Mouse (Mus musculus) MEL (cell line): ENCODE results near the gene Spats1.

Experiments
- EP300 ChIP-seq, 2 experiments: IDR thresholded peaks; 2 replicates each; pipeline ENCODE4 v1.6.1; 2011; ENCODE audit warnings: improper control_type of control experiment in 2 of 2, low read length in 2 of 2, low read depth in 1 of 2, mild to moderate bottlenecking in 1 of 2
- HCFC1 ChIP-seq: IDR thresholded peaks from 2 replicates; pipeline ENCODE4 v1.6.1; 2012; ENCODE audit warnings: low read depth, mild to moderate bottlenecking, inconsistent platforms, low read length, improper control_type of control experiment, moderate library complexity
- POLR2A ChIP-seq, 2 experiments: IDR thresholded peaks; 2 replicates each; pipeline ENCODE4 v1.6.1; 2011 to 2012; ENCODE audit warnings: low read length in 2 of 2, mild to moderate bottlenecking in 2 of 2, control low read depth in 1 of 2, improper control_type of control experiment in 1 of 2, low read depth in 1 of 2, moderate library complexity in 1 of 2; ENCODE audit not compliant: control insufficient read depth in 1 of 2, insufficient read depth in 1 of 2, poor library complexity in 1 of 2
- RCOR1 ChIP-seq: IDR thresholded peaks from 2 replicates; pipeline ENCODE4 v1.6.1; 2012; ENCODE audit warnings: low read depth, mild to moderate bottlenecking, inconsistent platforms, low read length, improper control_type of control experiment
- TCF12 ChIP-seq: IDR thresholded peaks from 2 replicates; pipeline ENCODE4 v1.6.1; 2014; ENCODE audit warnings: low read depth, mild to moderate bottlenecking, inconsistent platforms, low read length, improper control_type of control experiment, moderate library complexity
- USF1 ChIP-seq: IDR thresholded peaks from 2 replicates; pipeline ENCODE4 v1.6.1; 2014; ENCODE audit warnings: low read depth, mild to moderate bottlenecking, inconsistent platforms, low read length, improper control_type of control experiment, moderate library complexity
- ZKSCAN1 ChIP-seq: IDR thresholded peaks from 2 replicates; pipeline ENCODE4 v1.6.1; 2012; ENCODE audit warnings: low read depth, mild to moderate bottlenecking, inconsistent platforms, low read length, improper control_type of control experiment, moderate library complexity

GRCm38 (mm10) chr17:45459062-45459461 lies 16.2 kb downstream of the Spats1 start:
- TF ChIP-seq HCFC1 (no peak), TCF12 (no peak), USF1 (no peak), ZKSCAN1 (no peak), POLR2A (IDR thresholded peaks at IDR 0.05; ENCODE audit: control insufficient read depth in 1 of 2, insufficient read depth in 1 of 2, low read depth in 1 of 2, low read length in 2 of 2, poor library complexity in 1 of 2) (no peak), EP300 (IDR thresholded peaks at IDR 0.05; ENCODE audit: low read depth in 1 of 2, low read length in 2 of 2) (no peak), RCOR1 (no peak)
